Mouse (Mus musculus) gastrocnemius, postnatal 14 days (tissue): ENCODE measurements around the gene Rpl18. TPM values are rescaled to one million over a fixed set of nuclear protein-coding genes. Genes with fewer than 3 reads are reported as not detected.

Experiments used
- DNase-seq: peaks from one replicate; pipeline ENCODE4 v3.0.0; 2021; ENCODE audit warnings: mixed read lengths
- intact Hi-C: fragments of 180-260 bp; cut with DNase I; formaldehyde crosslinking; loops from one replicate; pipeline ENCODE4 v1.15.1; 2025; ENCODE audit warnings: low total_unique reads
- long read RNA-seq, 2 experiments: library from polyadenylated mRNA; stranded (forward); transcript quantifications; one replicate each; pipeline ENCODE4 v2.0.0; 2021
- total RNA-seq, 2 experiments: library from RNA; stranded (reverse); gene quantifications; 2 replicates each; pipeline ENCODE4 v1.2.3; 2021

The Rpl18 gene
- 100 to 1,000 TPM; 607 to 662 TPM for total RNA-seq
- long read RNA-seq, experiment 1, transcript Rpl18-201 (6 exons, 679 nt) = major isoform, 69 of 85 reads
- long read RNA-seq, experiment 1, partial matches to known transcripts = 13 of 85 reads
- long read RNA-seq, experiment 1, other reads (novel, unspliced or antisense) = 2 of 85 reads
- long read RNA-seq, experiment 2, transcript Rpl18-201 (6 exons, 679 nt) = major isoform, 79 of 97 reads
- long read RNA-seq, experiment 2, partial matches to known transcripts = 14 of 97 reads
- long read RNA-seq, experiment 2, other reads (novel, unspliced or antisense) = 2 of 97 reads

- intact Hi-C loops = no loop called here
- peak; percentile 99 for DNase-seq
These were observed at the start of gene Rpl18 for GRCm38 (mm10) chr7:45715090-45715708. Gene Rpl18, plus strand, starts transcription at chr7:45715457.

GRCm38 (mm10) chr7:45666161-45666560, 49.1 kb upstream of the Rpl18 start, which contains the start of gene Fut2:
Gene Fut2, minus strand, starts transcription at chr7:45666394.
- no peak for DNase-seq
- intact Hi-C loops = no loop called here

- intact Hi-C loops = no loop called here
- peak; percentile 8 for DNase-seq
These were observed 47.5 kb upstream of the Rpl18 start for GRCm38 (mm10) chr7:45667761-45668160.

- no peak for DNase-seq
- intact Hi-C loops = no loop called here
These were observed 46.3 kb upstream of the Rpl18 start for GRCm38 (mm10) chr7:45668921-45669320.

GRCm38 (mm10) chr7:45677627-45678295, 37.5 kb upstream of the Rpl18 start:
- DNase-seq = no peak
- intact Hi-C loops = no loop called here

- DNase-seq = no peak
- intact Hi-C loops = no loop called here
These were observed 36.7 kb upstream of the Rpl18 start for GRCm38 (mm10) chr7:45678513-45678912.

- intact Hi-C loops = no loop called here
- no peak for DNase-seq
These were observed 35.2 kb upstream of the Rpl18 start for GRCm38 (mm10) chr7:45679966-45680621.

- DNase-seq = peak; percentile 50
- intact Hi-C loops = no loop called here
These were observed 34.1 kb upstream of the Rpl18 start for GRCm38 (mm10) chr7:45681046-45681736.

- intact Hi-C loops = no loop called here
- peak; percentile 88 for DNase-seq
These were observed 32.8 kb upstream of the Rpl18 start for GRCm38 (mm10) chr7:45682144-45683126.

- intact Hi-C loops = no loop called here
- no peak for DNase-seq
These were observed 31.7 kb upstream of the Rpl18 start, which contains the start of gene Ntn5 for GRCm38 (mm10) chr7:45683396-45684050. Gene Ntn5, plus strand, starts transcription at chr7:45684022.

- no peak for DNase-seq
- intact Hi-C loops = no loop called here
These were observed 29.4 kb upstream of the Rpl18 start for GRCm38 (mm10) chr7:45685811-45686210.

- intact Hi-C loops = no loop called here
- DNase-seq = no peak
These were observed 28.4 kb upstream of the Rpl18 start for GRCm38 (mm10) chr7:45686841-45687240.

- intact Hi-C loops = no loop called here
- no peak for DNase-seq
These were observed 26.2 kb upstream of the Rpl18 start for GRCm38 (mm10) chr7:45689099-45689498.

- intact Hi-C loops = loop anchor here (5.0 kb wide), 1 partner anchor 32 kb away; no protein-coding TSS in a partner anchor
- no peak for DNase-seq
These were observed 25.5 kb upstream of the Rpl18 start for GRCm38 (mm10) chr7:45689800-45690199.

- intact Hi-C loops = loop anchor here (5.0 kb wide), 1 partner anchor 35 kb away; no protein-coding TSS in a partner anchor
- DNase-seq = no peak
These were observed 22.9 kb upstream of the Rpl18 start for GRCm38 (mm10) chr7:45692364-45692763.

- intact Hi-C loops = loop anchor here (5.0 kb wide), 1 partner anchor 37 kb away; no protein-coding TSS in a partner anchor
- DNase-seq = peak; percentile 9
These were observed 21.2 kb upstream of the Rpl18 start, which contains the start of gene Sec1 for GRCm38 (mm10) chr7:45693921-45694591. Gene Sec1, minus strand, starts transcription at chr7:45694402.

- DNase-seq = peak; percentile 2
- intact Hi-C loops = no loop called here
These were observed 20.2 kb upstream of the Rpl18 start for GRCm38 (mm10) chr7:45695098-45695497.
